Mouse (Mus musculus) neutrophil, adult 65 days (primary cell): Measurements from ENCODE around the gene Nfe2. TPM values are rescaled to one million over a fixed set of nuclear protein-coding genes. Genes with fewer than 3 reads are reported as not detected.

Experiments
- total RNA-seq: library from RNA; stranded (reverse); gene quantifications from 2 replicates; pipeline ENCODE4 v1.2.4, GENCODE M21; 2023

Gene Nfe2
- total RNA-seq: 222 and 245 TPM in 2 replicates

DNA sequence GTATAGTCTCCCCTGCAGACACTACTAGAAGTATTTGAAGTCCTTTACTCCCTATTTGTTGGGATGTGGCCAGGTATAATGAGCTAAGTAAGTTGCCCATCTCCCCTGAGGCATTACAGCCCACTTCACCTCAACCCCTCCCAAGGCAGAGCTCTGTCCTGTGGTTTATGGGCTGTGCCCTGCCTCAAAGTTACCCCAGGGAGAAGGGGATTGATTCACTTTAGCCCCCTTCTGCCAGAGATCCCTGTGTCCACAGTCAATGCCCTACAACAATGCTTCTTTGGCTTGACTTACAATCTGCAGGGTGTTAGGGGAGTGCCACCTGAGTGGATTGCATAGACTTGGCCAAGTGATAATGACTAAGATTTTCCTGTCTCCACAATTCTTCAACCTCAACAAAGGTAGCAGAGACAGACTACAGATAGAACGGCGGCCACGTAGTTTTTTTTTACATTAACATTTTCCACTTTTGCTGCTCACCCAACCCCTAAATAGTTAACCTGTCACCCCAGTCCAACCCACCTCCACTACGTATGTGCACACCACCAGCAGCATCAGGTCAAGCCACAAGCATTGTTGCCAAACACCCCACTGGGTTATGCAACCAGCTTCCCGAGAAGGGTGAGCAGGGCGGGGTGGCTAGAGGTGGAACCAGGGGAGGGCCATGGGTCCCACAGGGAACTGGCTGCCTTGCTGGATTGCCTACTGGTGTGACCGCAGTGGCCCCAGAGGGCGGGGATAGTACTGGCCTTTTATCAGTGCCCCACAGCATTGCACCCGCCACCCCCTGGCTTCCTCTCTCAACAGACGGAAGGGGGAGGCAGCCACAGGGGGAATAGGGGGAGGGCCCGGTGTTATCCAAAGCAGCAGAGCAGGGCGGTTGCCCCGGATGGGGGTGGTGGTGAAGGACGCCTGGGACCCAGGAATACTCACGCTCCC, at the start of gene Nfe2:
TSS of gene Nfe2 (minus strand) at position 614 of the 939 bp plus-strand sequence.

DNA sequence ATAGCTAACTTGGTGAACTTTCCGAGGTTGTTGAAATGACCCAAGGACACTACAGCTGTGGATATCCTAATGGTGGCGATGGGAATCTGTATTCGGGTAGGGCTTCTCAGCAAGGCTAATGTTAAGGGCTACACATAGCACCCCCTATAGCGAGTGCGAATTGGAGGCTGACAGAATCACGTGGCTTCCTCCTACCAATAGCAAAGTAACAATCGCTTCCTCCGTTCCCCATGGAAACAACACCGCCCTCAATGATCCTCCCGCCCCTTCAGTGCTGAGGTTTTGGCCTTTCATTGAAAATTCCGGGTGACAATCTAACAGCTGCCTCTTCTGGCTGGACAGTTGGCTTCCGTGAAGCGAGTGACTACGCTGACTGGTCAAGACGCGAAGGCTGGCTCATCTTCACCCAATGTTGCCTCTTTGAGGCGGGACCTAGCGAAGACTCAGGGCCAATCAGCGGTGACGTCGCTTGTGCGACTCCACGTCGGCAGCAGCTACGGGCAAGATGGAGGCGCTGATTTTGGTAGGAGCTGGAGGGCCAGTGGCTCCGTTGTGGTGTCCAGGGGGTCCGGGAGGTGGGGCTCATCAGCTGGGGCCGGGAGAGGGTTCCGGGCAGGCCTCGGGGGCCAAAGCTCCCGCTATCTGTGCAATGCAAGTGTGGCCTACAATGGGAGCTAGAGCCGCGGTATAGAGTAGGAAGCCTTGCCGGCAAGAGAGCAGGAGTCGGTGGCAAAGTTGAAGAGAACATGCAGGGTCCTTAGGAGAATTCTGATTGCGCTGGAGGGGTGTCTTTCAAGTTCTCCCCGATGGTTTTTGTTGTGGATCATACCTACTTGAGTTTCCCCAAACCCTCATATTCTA, 14.4 kb upstream of the Nfe2 start, which contains the start of gene Copz1:
TSS of gene Copz1 (plus strand) at position 296 of the 861 bp plus-strand sequence.

DNA sequence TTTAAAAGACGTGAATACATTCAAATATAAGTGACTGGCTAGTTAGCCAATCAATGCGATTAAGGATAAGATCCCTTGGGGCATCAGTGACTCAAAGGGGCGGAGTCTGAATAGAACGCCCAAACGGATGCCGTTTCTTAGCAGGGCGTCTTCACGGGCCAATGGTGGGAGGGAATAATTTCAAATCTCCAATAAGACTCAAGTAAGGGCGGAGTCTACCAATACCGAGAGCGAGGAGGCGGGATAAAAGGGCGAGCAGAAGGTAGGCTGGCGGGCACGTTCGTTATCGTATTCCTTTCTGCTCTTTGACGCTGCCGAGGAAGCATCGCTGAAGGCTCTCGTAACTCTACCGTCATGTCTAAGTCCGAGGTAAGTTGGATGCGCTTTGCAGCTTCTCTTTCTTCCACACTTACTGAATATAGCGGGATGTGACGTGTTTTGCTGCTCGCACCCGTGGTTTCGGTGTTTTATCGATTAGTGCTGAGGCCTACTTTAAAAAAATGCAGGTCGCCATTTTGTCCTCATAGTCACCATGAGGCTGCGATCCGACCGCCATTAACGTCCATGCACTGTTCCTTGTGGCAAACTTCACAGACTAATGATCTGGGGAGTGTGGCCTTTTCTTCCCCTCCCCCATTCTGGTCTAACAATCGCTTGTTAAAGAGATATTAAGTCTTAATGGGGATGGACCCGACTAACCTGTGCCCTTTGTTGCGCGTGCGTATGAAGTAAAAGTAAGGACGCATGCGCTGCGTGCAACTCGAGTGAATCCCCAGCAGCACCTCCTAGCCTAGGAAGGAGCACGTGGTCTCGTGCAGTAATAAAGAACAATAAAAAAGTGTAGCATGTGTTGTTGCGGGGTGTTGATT, 17.8 kb downstream of the Nfe2 start, which contains the start of gene Hnrnpa1:
TSS of gene Hnrnpa1 (plus strand) at position 273 of the 869 bp plus-strand sequence.

DNA sequence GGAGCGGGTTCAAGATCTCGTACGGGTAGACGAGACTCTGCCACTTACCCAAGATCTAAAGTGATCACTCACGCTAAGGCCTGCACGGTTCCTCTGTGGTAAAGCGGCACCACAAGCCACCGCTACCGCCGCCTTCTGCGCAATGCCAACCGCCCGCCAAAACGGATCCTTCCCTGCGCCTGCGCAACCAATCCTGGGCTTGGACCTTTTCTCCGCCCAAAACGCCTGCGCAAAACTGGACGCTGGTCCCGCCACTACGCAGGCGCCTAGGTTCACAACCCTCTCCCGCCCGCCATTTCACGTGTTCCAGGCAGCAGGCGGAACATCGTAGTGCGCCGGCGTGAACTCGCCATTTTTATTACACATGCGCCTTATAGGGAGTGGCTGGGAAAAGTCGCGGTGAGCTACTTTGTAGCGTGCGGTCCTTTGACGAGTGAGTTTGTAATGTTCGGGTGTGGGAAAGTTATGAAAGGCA, 18.5 kb downstream of the Nfe2 start, which contains the start of gene Cbx5:
TSS of gene Cbx5 (minus strand) at position 132 of the 475 bp plus-strand sequence.

Other genes starting within 250 kb of the Nfe2 start
- gene Hoxc4, start 239.5 kb downstream of the Nfe2 start, total RNA-seq: not detected in 2 replicates
- 1.4 and 2.9 TPM in 2 replicates for gene Smug1, start 91.3 kb downstream of the Nfe2 start, total RNA-seq
- 25.3 and 26.7 TPM in 2 replicates for gene Cbx5, start 18.6 kb downstream of the Nfe2 start, total RNA-seq
- 191 and 223 TPM in 2 replicates for gene Hnrnpa1, start 18.0 kb downstream of the Nfe2 start, total RNA-seq
- 106 and 123 TPM in 2 replicates for gene Copz1, start 14.3 kb upstream of the Nfe2 start, total RNA-seq
- gene Gpr84, start 52.2 kb upstream of the Nfe2 start, total RNA-seq: 20.9 and 24.6 TPM in 2 replicates
- 20.5 and 23.0 TPM in 2 replicates for gene Zfp385a, start 81.7 kb upstream of the Nfe2 start, total RNA-seq
- gene Itga5, start 108.4 kb upstream of the Nfe2 start, total RNA-seq: 35.2 and 40.3 TPM in 2 replicates
- 1.1 TPM in 2 replicates for gene Gtsf1, start 172.1 kb upstream of the Nfe2 start, total RNA-seq
- not detected in 2 replicates for gene Gtsf2, start 190.1 kb upstream of the Nfe2 start, total RNA-seq
- 305 and 385 TPM in 2 replicates for gene Nckap1l, start 195.4 kb upstream of the Nfe2 start, total RNA-seq
- gene Pde1b, start 244.6 kb upstream of the Nfe2 start, total RNA-seq: 78.7 and 129 TPM in 2 replicates